Mouse (Mus musculus): Measurements from ENCODE around the gene Clec4f. TPM values are rescaled to one million over a fixed set of nuclear protein-coding genes. Genes with fewer than 3 reads are reported as not detected.

The Clec4f gene
- polyA plus RNA-seq, 1 experiment from 2014 or later: not detected

DNA sequence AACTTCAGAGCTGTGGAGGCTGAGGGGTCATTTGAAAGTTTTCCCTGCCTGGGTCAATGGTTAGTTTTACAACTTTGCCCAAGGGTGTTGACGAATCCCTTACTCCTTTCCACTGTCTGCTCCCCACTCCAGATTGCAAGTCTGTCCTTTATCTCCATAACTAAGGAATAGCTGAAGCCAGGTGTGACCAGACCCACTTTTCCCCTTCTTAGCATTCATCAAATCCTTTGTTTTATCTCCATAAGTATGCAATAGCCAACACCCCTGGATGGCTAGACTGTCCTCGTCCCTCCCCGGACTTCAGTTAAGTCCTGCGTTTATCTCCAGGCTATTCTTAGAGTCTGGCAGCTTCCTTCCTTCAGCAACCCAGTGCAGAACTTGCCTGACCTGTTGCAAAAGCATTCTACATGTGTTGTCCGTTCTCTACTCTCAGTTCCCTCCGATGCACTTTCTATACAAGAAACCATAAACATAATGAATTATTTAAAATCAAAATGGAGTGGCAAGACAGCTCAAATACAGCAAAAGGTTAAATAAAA lies 56.3 kb downstream of the Clec4f start:
- 8% methylated on average over 6 of the region's 6 CpGs for WGBS (ENCODE audit: missing documents)
- Histone ChIP-seq H3K27ac (peak overlapping the region; percentile 46), H3K79me2 (ENCODE audit: inconsistent target) (no peaks in the 10 kb centered on the region), H3K36me3 (ENCODE audit: inconsistent target) (no peaks in the 10 kb centered on the region), H3K4me3 (ENCODE audit: inconsistent target) (no peak overlapping the region)

GRCm38 (mm10) chr6:83599060-83599550 lies 56.9 kb downstream of the Clec4f start:
- Histone ChIP-seq H3K36me3 (ENCODE audit: inconsistent target) (no peaks in the 10 kb centered on the region), H3K4me3 (ENCODE audit: inconsistent target) (no peak overlapping the region; the same call in 1 of the 2 replicates), H3K79me2 (ENCODE audit: inconsistent target) (no peaks in the 10 kb centered on the region), H3K27ac (peak overlapping the region; percentile 46)
- WGBS (ENCODE audit: missing documents): 39% methylated on average over 24 of the region's 24 CpGs

DNA sequence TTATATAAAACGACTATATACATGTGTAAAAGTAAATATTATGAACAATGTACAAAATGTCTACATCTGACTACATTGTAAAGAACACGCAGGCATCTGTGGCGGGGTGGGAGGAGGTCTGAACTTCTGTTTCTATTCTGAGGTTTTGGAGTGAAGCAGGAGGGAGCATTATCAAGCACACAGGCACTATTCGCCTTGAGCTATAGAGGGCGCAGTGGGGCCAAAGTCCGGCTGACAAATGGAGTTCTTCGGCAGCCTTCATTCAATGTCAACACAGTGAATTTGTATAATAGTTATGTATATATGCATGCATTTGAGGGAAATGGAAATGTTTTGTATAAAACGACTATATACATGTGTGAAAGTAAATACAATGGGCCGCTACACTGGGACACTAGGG lies 57.3 kb downstream of the Clec4f start:
- WGBS (ENCODE audit: missing documents): 12% methylated on average over 9 of the region's 9 CpGs
- H3K27ac ChIP-seq: no peak overlapping the region
- H3K4me3 ChIP-seq (ENCODE audit: inconsistent target): no peak overlapping the region; the same call in 1 of the 2 replicates

GRCm38 (mm10) chr6:83597988-83598387 lies 58.0 kb downstream of the Clec4f start:
- Histone ChIP-seq H3K4me3 (ENCODE audit: inconsistent target) (no peak overlapping the region), H3K27ac (no peak overlapping the region), H3K36me3 (ENCODE audit: inconsistent target) (no peaks in the 10 kb centered on the region), H3K79me2 (ENCODE audit: inconsistent target) (no peaks in the 10 kb centered on the region)
- 52% methylated on average over 3 of the region's 3 CpGs for WGBS (ENCODE audit: missing documents)

More for the DNA sequence above, 57.3 kb downstream of the Clec4f start:
- Histone ChIP-seq H3K36me3 (ENCODE audit: inconsistent target) (no peaks in the 10 kb centered on the region), H3K79me2 (ENCODE audit: inconsistent target) (no peaks in the 10 kb centered on the region)

DNA sequence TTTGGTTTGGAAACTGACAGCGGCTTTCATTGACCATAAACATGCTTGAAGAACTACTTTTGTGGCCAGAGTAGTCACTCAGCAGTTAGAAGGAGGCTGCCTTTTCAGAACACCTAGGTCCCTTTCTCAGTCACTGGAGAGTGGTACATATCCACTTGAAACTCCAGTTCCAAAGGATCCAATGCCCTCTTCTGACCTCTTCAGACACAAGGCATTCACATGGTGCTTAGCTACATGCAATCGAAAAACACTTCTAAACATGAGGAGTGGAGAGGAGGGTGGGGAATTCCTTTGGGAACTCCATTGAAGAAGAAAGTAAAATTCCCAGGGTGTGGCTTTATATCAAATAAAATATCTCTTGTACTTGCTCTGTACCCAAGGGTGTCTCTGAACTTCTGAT lies 61.0 kb downstream of the Clec4f start:
- Histone ChIP-seq H3K27ac (no peak overlapping the region), H3K36me3 (ENCODE audit: inconsistent target) (no peaks in the 10 kb centered on the region), H3K4me3 (ENCODE audit: inconsistent target) (no peak overlapping the region), H3K79me2 (ENCODE audit: inconsistent target) (no peaks in the 10 kb centered on the region)
- WGBS (ENCODE audit: missing documents): 81% methylated on average over 2 of the region's 2 CpGs

Other genes with a start within 250 kb of the Clec4f start
- gene Tet3, start 197.1 kb downstream of the Clec4f start, polyA plus RNA-seq (2018): 13.9 to 21.1 TPM (median 19.1 TPM) in 3 replicates
- gene Dguok, start 149.2 kb downstream of the Clec4f start, polyA plus RNA-seq (2018): 30.7 to 54.0 TPM (median 30.9 TPM) in 3 replicates
- gene Actg2, start 119.9 kb downstream of the Clec4f start, polyA plus RNA-seq (2018): 0.21 TPM in 1 of 3 replicates, not detected in the others
- gene Stambp, start 83.5 kb downstream of the Clec4f start, polyA plus RNA-seq (2018): 22.5 to 49.4 TPM (median 24.4 TPM) in 3 replicates
- gene Cd207, start 21.7 kb upstream of the Clec4f start, polyA plus RNA-seq (2018): 0.49 TPM in 1 of 3 replicates, not detected in the others
- not detected in 3 replicates for gene Vax2, start 55.1 kb upstream of the Clec4f start, polyA plus RNA-seq (2018)
- not detected in 3 replicates for gene Atp6v1b1, start 86.8 kb upstream of the Clec4f start, polyA plus RNA-seq (2018)
- gene Ankrd53, start 106.5 kb upstream of the Clec4f start, polyA plus RNA-seq (2018): not detected in 3 replicates
- gene Tex261, start 119.6 kb upstream of the Clec4f start, polyA plus RNA-seq (2018): 35.3 to 72.5 TPM (median 65.9 TPM) in 3 replicates
- gene Nagk, start 138.8 kb upstream of the Clec4f start, polyA plus RNA-seq (2018): 112 to 148 TPM (median 138 TPM) in 3 replicates
- 5.8 to 9.0 TPM (median 6.1 TPM) in 3 replicates for gene Paip2b, start 175.6 kb upstream of the Clec4f start, polyA plus RNA-seq (2018)
- 38.7 to 53.0 TPM (median 44.8 TPM) in 3 replicates for gene Zfp638, start 210.9 kb upstream of the Clec4f start, polyA plus RNA-seq (2018)